Mouse (Mus musculus): ENCODE measurements at regions not wholly inside any gene's neighbourhood (a gene's known extent, or its start where the extent isn't known, plus 50 kb on each side); places are given as distances from the start of the nearest gene placed in this dataset.

- TF ChIP-seq CTCF (IDR thresholded peaks at IDR 0.05; ENCODE audit: low read depth) (no peak), EP300 (IDR thresholded peaks at IDR 0.05; ENCODE audit: low read depth) (no peak)
Observed at GRCm38 (mm10) chr8:37056376-37056775, 63.0 kb downstream of the AI429214 start.
